Mouse (Mus musculus) B cell, adult 2 months (primary cell): Measurements from ENCODE around the gene Htr5a.

ENCODE experiments used
- DNase-seq, 2 experiments: peaks; one replicate each; pipeline ENCODE4 v3.0.0; 2022

The Htr5a gene

DNA sequence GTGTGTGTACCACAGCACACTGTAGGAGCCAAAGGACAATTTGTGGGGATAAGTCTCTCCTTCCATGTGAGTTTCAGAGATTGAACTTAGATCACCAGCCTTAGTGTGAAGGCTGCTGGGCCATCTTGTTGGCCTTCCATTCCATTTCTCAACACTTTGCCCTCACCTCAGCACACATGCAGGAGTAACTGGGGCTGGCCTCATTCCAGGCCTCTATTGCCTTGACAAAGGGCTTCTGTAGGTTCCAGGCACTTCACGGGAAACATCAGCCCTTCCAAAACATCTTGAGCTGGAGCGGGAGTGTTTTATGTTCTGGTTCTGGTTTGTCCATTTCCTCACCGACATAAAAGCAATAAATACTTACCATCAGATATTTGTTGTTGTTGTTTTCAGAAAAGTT, 54.0 kb downstream of the Htr5a start:
- no peak for DNase-seq

DNA sequence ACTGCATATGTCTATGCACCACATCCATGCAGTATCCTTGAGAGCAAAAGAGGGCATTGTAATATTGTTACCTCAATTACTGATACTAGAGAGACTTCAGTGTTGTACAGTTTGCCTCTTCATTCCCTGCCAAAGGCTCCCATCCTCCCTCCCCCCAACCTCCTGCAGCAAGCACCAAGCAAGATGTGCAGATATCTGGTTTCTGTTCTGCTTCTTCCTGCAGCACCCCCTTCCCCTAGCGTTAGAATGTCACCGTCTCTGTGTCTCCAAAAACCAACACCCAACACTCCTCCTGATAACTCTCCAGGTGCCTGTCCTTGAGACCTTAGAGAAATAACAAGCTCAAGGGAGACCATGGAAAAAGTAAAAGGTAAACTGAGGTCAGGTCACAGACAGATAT, 57.8 kb downstream of the Htr5a start:
- DNase-seq, result no peak

DNA sequence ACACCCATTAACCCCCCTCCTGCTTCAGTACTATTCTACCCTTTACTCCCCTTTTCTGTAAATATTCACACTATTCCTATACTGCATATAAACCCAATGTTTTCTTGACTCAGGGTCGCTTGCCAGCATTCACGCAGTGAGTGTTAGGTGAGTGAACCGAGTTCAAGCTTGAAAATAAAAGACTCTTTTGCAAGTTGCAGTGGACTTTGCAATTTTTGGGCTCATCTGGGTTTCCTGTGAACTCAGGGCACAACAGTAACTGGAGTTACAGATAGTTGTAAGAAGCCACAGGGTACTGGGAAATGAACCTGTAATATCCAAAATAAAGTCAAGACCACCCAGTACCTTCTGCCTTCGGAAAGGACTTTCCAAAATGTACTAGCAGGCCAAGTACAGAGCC, 58.2 kb downstream of the Htr5a start:
- DNase-seq, result no peak
